Mouse (Mus musculus): ENCODE data around the gene Mif4gd. TPM values are rescaled to one million over a fixed set of nuclear protein-coding genes. Genes with fewer than 3 reads are reported as not detected.

The Mif4gd gene
- total and polyA plus RNA-seq, 3 experiments = 32.4 to 49.9 (median 43.6) TPM

GRCm38 (mm10) chr11:115630532-115631504, 18.0 kb upstream of the Mif4gd start:
- ATAC-seq (ENCODE audit: extremely low read depth, insufficient number of reproducible peaks, low FRiP score, poor library complexity, severe bottlenecking) (peak; percentile 71), DNase-seq (ENCODE audit: low spot score) (peak; percentile 76)
- peak overlapping the region; percentile 63; the same call in 1 of the 2 replicates for H3K4me3 ChIP-seq (ENCODE audit: low read depth, low read length)
- peaks cover 72% of the 10 kb centered on the region for H3K4me1 ChIP-seq (ENCODE audit: insufficient read depth, low read depth, low read length)
- H3K27me3 ChIP-seq (ENCODE audit: insufficient read depth, low read length) = no peaks in the 10 kb centered on the region
- TF ChIP-seq GATA1 (IDR thresholded peaks at IDR 0.05; ENCODE audit: borderline replicate concordance, low read length) (no peak), TAL1 (conservative IDR thresholded peaks at IDR 0.05; ENCODE audit: low read depth, low read length) (no peak), GATA2 (IDR thresholded peaks at IDR 0.05; ENCODE audit: borderline replicate concordance, low read depth, low read length) (no peak), POLR2AphosphoS5 (IDR thresholded peaks at IDR 0.05; ENCODE audit: insufficient replicate concordance, low read depth, low read length) (no peak), CTCF (IDR thresholded peaks at IDR 0.05; ENCODE audit: low read depth, low read length) (no peak)
- H3K36me3 ChIP-seq (replicated peaks) = peaks cover 5% of the 10 kb centered on the region
- no peaks in the 10 kb centered on the region for H3K9me3 ChIP-seq (replicated peaks)

- Histone ChIP-seq H3K27me3 (ENCODE audit: insufficient read depth, low read length) (no peaks in the 10 kb centered on the region), H3K4me3 (ENCODE audit: low read depth, low read length) (no peak overlapping the region), H3K36me3 (replicated peaks) (peaks cover 14% of the 10 kb centered on the region), H3K4me1 (ENCODE audit: insufficient read depth, low read depth, low read length) (peaks cover 73% of the 10 kb centered on the region), H3K9me3 (replicated peaks) (no peaks in the 10 kb centered on the region)
- no peak for DNase-seq (ENCODE audit: low spot score)
- no peak for TF ChIP-seq GATA1 (IDR thresholded peaks at IDR 0.05; ENCODE audit: borderline replicate concordance, low read length)
- TF ChIP-seq GATA2 (IDR thresholded peaks at IDR 0.05; ENCODE audit: borderline replicate concordance, low read depth, low read length) = no peak
- TF ChIP-seq CTCF (IDR thresholded peaks at IDR 0.05; ENCODE audit: low read depth, low read length) = no peak
- TF ChIP-seq TAL1 (conservative IDR thresholded peaks at IDR 0.05; ENCODE audit: low read depth, low read length) = no peak
- no peak for TF ChIP-seq POLR2AphosphoS5 (IDR thresholded peaks at IDR 0.05; ENCODE audit: insufficient replicate concordance, low read depth, low read length)
- no peak for ATAC-seq (ENCODE audit: extremely low read depth, insufficient number of reproducible peaks, low FRiP score, poor library complexity, severe bottlenecking)
Measured at GRCm38 (mm10) chr11:115629734-115630531, 17.2 kb upstream of the Mif4gd start.

DNA sequence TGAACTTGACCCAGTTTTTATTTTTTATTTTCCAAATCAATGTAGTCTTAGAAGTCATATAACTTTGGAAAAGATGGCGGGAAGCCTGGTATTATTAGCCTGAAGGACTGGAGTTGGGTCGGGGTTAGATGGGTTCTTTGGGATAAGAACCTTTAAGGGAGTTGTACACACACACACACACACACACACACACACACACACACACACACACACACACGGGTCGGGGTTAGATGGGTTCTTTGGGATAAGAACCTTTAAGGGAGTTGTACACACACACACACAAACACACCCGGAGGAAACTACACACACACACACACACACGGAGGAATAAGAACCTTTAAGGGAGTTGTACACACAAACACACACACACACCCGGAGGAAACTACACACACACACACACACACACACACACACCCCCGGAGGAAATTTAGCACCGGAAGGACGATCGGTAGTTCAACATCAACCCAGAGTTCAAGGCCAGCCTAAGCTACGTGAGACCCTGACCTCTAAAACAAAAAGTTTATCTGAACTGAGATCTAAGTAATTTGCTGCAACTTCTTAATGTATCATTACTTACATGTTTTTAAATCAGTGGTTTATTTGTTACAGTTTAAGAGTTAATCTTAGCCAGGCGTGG, 15.8 kb upstream of the Mif4gd start:
- peaks cover 27% of the 10 kb centered on the region for H3K36me3 ChIP-seq (replicated peaks)
- H3K9me3 ChIP-seq (replicated peaks) = no peaks in the 10 kb centered on the region
- TF ChIP-seq POLR2AphosphoS5 (IDR thresholded peaks at IDR 0.05; ENCODE audit: insufficient replicate concordance, low read depth, low read length) = no peak
- no peak for TF ChIP-seq CTCF (IDR thresholded peaks at IDR 0.05; ENCODE audit: low read depth, low read length)
- no peak for TF ChIP-seq TAL1 (conservative IDR thresholded peaks at IDR 0.05; ENCODE audit: low read depth, low read length)
- no peak for TF ChIP-seq GATA1 (IDR thresholded peaks at IDR 0.05; ENCODE audit: borderline replicate concordance, low read length)
- TF ChIP-seq GATA2 (IDR thresholded peaks at IDR 0.05; ENCODE audit: borderline replicate concordance, low read depth, low read length) = no peak
- peaks cover 68% of the 10 kb centered on the region for H3K4me1 ChIP-seq (ENCODE audit: insufficient read depth, low read depth, low read length)
- no peaks in the 10 kb centered on the region for H3K27me3 ChIP-seq (ENCODE audit: insufficient read depth, low read length)
- peak overlapping the region; percentile 92; the same call in 1 of the 2 replicates for H3K4me3 ChIP-seq (ENCODE audit: low read depth, low read length)
- DNase-seq (ENCODE audit: low spot score) = no peak
- no peak for ATAC-seq (ENCODE audit: extremely low read depth, insufficient number of reproducible peaks, low FRiP score, poor library complexity, severe bottlenecking)

DNA sequence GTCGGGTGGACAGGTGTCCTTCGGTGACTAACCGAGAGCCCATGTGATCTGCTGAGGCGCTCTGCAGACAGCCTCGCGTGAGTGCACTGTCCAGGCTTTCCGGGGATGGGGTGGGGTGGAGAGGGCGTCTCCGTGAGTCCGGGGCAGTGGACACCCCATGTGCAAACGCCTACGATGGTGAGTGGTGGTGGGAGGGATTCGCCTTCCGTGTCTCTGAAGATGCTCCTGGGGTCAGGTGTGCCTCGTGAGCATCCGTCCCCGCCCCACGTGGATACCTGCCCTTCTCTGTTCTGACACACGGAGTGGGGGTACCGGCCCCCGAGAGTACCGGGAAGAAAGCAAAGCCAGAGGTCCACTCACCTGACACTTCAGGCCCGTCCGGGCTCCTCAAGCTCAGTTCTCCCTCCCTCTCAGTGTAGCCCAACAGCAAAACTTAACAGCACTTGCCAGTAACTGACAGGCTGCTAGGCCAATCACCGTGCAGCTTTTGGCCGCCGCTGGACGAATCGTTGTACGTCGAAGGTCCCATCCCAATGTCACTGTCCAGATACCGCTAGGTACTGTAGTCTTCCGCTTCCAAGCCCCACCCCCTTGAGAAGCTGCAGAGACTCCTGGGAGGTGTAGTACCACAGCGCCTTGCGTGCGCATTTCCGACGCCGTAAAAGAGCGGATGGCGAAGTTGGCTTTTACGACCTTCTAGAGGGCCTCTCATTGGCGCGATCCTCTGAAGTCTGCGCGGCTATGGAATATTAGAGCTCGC, 15.1 kb upstream of the Mif4gd start, which contains the start of gene Slc25a19:
Slc25a19 (minus strand) TSS at position 591 of the 760 bp plus-strand sequence.
- DNase-seq (ENCODE audit: low spot score) (peak; percentile 96), ATAC-seq (ENCODE audit: extremely low read depth, insufficient number of reproducible peaks, low FRiP score, poor library complexity, severe bottlenecking) (peak; percentile 95)
- peak within 1 kb of the TSS; percentile 92 for H3K4me3 ChIP-seq (ENCODE audit: low read depth, low read length)
- H3K36me3 ChIP-seq (replicated peaks) = peaks cover 34% of the 10 kb centered on the region
- H3K9me3 ChIP-seq (replicated peaks) = no peaks in the 10 kb centered on the region
- TF ChIP-seq GATA1 (IDR thresholded peaks at IDR 0.05; ENCODE audit: borderline replicate concordance, low read length) (no peak), GATA2 (IDR thresholded peaks at IDR 0.05; ENCODE audit: borderline replicate concordance, low read depth, low read length) (no peak), CTCF (IDR thresholded peaks at IDR 0.05; ENCODE audit: low read depth, low read length) (no peak), TAL1 (conservative IDR thresholded peaks at IDR 0.05; ENCODE audit: low read depth, low read length) (no peak), POLR2AphosphoS5 (IDR thresholded peaks at IDR 0.05; ENCODE audit: insufficient replicate concordance, low read depth, low read length) (no peak)
- H3K4me1 ChIP-seq (ENCODE audit: insufficient read depth, low read depth, low read length) = peaks cover 66% of the 10 kb centered on the region
- H3K27me3 ChIP-seq (ENCODE audit: insufficient read depth, low read length) = no peaks in the 10 kb centered on the region

DNA sequence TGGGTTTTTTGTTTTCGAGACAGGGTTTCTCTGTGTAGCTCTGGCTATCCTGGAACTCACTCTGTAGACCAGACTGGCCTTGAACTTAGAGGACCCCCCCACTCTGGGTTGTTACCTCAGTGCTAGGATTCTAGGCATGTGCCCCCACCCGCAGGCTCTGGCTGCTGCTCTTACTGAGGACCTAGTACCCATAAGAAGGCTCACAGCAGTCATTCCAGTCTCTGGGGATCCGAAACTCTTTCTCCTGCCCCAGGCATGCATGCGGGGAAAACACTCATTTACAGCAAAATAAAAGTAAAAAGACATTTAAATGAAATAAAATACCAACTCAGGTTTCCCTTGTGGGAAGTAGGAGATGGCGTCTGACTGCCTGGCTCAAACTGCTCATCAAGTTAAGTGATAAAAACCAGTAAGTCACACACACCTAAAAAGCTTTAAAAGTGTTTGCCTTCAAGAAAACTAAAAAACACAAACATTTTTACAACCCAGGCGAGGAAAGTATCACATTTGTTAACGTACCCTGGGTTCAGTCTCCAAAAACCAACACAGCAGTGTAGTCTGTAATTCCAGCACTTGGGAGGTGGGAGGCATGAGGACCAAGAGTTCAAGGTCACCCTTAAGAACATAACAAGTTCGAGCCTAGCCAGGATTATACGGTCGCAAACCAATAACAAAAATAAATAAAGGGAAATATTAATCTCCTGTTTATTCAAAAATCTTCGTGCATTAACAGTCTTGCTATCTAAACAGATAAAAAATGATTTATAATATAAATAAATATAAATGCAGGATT, 14.3 kb upstream of the Mif4gd start:
- Histone ChIP-seq H3K4me1 (ENCODE audit: insufficient read depth, low read depth, low read length) (peaks cover 61% of the 10 kb centered on the region), H3K36me3 (replicated peaks) (peaks cover 43% of the 10 kb centered on the region), H3K4me3 (ENCODE audit: low read depth, low read length) (peak overlapping the region; percentile 92), H3K9me3 (replicated peaks) (no peaks in the 10 kb centered on the region), H3K27me3 (ENCODE audit: insufficient read depth, low read length) (no peaks in the 10 kb centered on the region)
- DNase-seq (ENCODE audit: low spot score) (no peak), ATAC-seq (ENCODE audit: extremely low read depth, insufficient number of reproducible peaks, low FRiP score, poor library complexity, severe bottlenecking) (no peak)
- TF ChIP-seq GATA2 (IDR thresholded peaks at IDR 0.05; ENCODE audit: borderline replicate concordance, low read depth, low read length) = no peak
- TF ChIP-seq TAL1 (conservative IDR thresholded peaks at IDR 0.05; ENCODE audit: low read depth, low read length) = no peak
- TF ChIP-seq GATA1 (IDR thresholded peaks at IDR 0.05; ENCODE audit: borderline replicate concordance, low read length) = no peak
- no peak for TF ChIP-seq POLR2AphosphoS5 (IDR thresholded peaks at IDR 0.05; ENCODE audit: insufficient replicate concordance, low read depth, low read length)
- no peak for TF ChIP-seq CTCF (IDR thresholded peaks at IDR 0.05; ENCODE audit: low read depth, low read length)

Data from G1E (cell line).